Mouse (Mus musculus): ENCODE data around the gene Ifi35. TPM values are rescaled to one million over a fixed set of nuclear protein-coding genes. Genes with fewer than 3 reads are reported as not detected.

Ifi35 gene
- polyA plus RNA-seq (2012): 1.6 and 2.1 TPM in 2 replicates

GRCm38 (mm10) chr11:101448274-101448746 lies at the start of gene Ifi35:
Ifi35 (plus strand) TSS chr11:101448407.
- H3K4me1 ChIP-seq (ENCODE audit: control insufficient read depth): peaks cover 68% of the 10 kb centered on the region
- H3K9me3 ChIP-seq (ENCODE audit: control insufficient read depth, low read length): no peaks in the 10 kb centered on the region
- TF ChIP-seq GATA1 (IDR thresholded peaks at IDR 0.05; ENCODE audit: low read length): no peak
- H3K36me3 ChIP-seq (ENCODE audit: control insufficient read depth): peaks cover 43% of the 10 kb centered on the region
- H3K4me3 ChIP-seq (replicated peaks): peak within 1 kb of the TSS; percentile 88
- no peaks in the 10 kb centered on the region for H3K27me3 ChIP-seq (ENCODE audit: control insufficient read depth)

- Histone ChIP-seq H3K27me3 (ENCODE audit: control insufficient read depth) (no peaks in the 10 kb centered on the region), H3K4me3 (replicated peaks) (no peak overlapping the region), H3K4me1 (ENCODE audit: control insufficient read depth) (peaks cover 24% of the 10 kb centered on the region), H3K9me3 (ENCODE audit: control insufficient read depth, low read length) (no peaks in the 10 kb centered on the region), H3K36me3 (ENCODE audit: control insufficient read depth) (peaks cover 46% of the 10 kb centered on the region)
- TF ChIP-seq TAL1 (IDR thresholded peaks at IDR 0.05; ENCODE audit: low read length) (no peak), GATA1 (IDR thresholded peaks at IDR 0.05; ENCODE audit: low read length) (no peak)
Observed at GRCm38 (mm10) chr11:101415306-101415705, 32.9 kb upstream of the Ifi35 start.

GRCm38 (mm10) chr11:101416433-101417100 lies 31.6 kb upstream of the Ifi35 start:
- peak overlapping the region; percentile 74 for H3K4me3 ChIP-seq (replicated peaks)
- H3K4me1 ChIP-seq (ENCODE audit: control insufficient read depth): peaks cover 24% of the 10 kb centered on the region
- peaks cover 33% of the 10 kb centered on the region for H3K36me3 ChIP-seq (ENCODE audit: control insufficient read depth)
- TF ChIP-seq GATA1 (IDR thresholded peaks at IDR 0.05; ENCODE audit: low read length): no peak
- TF ChIP-seq TAL1 (IDR thresholded peaks at IDR 0.05; ENCODE audit: low read length): no peak
- H3K27me3 ChIP-seq (ENCODE audit: control insufficient read depth): no peaks in the 10 kb centered on the region
- H3K9me3 ChIP-seq (ENCODE audit: control insufficient read depth, low read length): no peaks in the 10 kb centered on the region

GRCm38 (mm10) chr11:101417101-101417855 lies 30.9 kb upstream of the Ifi35 start, which contains the start of gene Aarsd1:
Aarsd1 (minus strand) TSS chr11:101417615.
- no peaks in the 10 kb centered on the region for H3K27me3 ChIP-seq (ENCODE audit: control insufficient read depth)
- TF ChIP-seq GATA1 (IDR thresholded peaks at IDR 0.05; ENCODE audit: low read length): no peak
- no peak for TF ChIP-seq TAL1 (IDR thresholded peaks at IDR 0.05; ENCODE audit: low read length)
- H3K9me3 ChIP-seq (ENCODE audit: control insufficient read depth, low read length): no peaks in the 10 kb centered on the region
- peaks cover 26% of the 10 kb centered on the region for H3K36me3 ChIP-seq (ENCODE audit: control insufficient read depth)
- peak within 1 kb of the TSS; percentile 74 for H3K4me3 ChIP-seq (replicated peaks)
- H3K4me1 ChIP-seq (ENCODE audit: control insufficient read depth): peaks cover 30% of the 10 kb centered on the region

GRCm38 (mm10) chr11:101418991-101419390 lies 29.2 kb upstream of the Ifi35 start:
- Histone ChIP-seq H3K36me3 (ENCODE audit: control insufficient read depth) (peaks cover 9% of the 10 kb centered on the region), H3K4me1 (ENCODE audit: control insufficient read depth) (peaks cover 32% of the 10 kb centered on the region), H3K4me3 (replicated peaks) (no peak overlapping the region), H3K9me3 (ENCODE audit: control insufficient read depth, low read length) (no peaks in the 10 kb centered on the region), H3K27me3 (ENCODE audit: control insufficient read depth) (peaks cover 4% of the 10 kb centered on the region; the same call in 1 of the 2 replicates)
- TF ChIP-seq GATA1 (IDR thresholded peaks at IDR 0.05; ENCODE audit: low read length) (no peak), TAL1 (IDR thresholded peaks at IDR 0.05; ENCODE audit: low read length) (no peak)

GRCm38 (mm10) chr11:101419610-101420009 lies 28.6 kb upstream of the Ifi35 start:
- TF ChIP-seq TAL1 (IDR thresholded peaks at IDR 0.05; ENCODE audit: low read length) (no peak), GATA1 (IDR thresholded peaks at IDR 0.05; ENCODE audit: low read length) (no peak)
- Histone ChIP-seq H3K27me3 (ENCODE audit: control insufficient read depth) (peaks cover 8% of the 10 kb centered on the region; the same call in 1 of the 2 replicates), H3K9me3 (ENCODE audit: control insufficient read depth, low read length) (no peaks in the 10 kb centered on the region)

GRCm38 (mm10) chr11:101420148-101420547 lies 28.1 kb upstream of the Ifi35 start:
- H3K4me3 ChIP-seq (replicated peaks): no peak overlapping the region
- no peak for TF ChIP-seq TAL1 (IDR thresholded peaks at IDR 0.05; ENCODE audit: low read length)
- no peak for TF ChIP-seq GATA1 (IDR thresholded peaks at IDR 0.05; ENCODE audit: low read length)
- peaks cover 8% of the 10 kb centered on the region; the same call in 1 of the 2 replicates for H3K27me3 ChIP-seq (ENCODE audit: control insufficient read depth)
- peaks cover 3% of the 10 kb centered on the region for H3K36me3 ChIP-seq (ENCODE audit: control insufficient read depth)
- H3K4me1 ChIP-seq (ENCODE audit: control insufficient read depth): peaks cover 42% of the 10 kb centered on the region
- H3K9me3 ChIP-seq (ENCODE audit: control insufficient read depth, low read length): no peaks in the 10 kb centered on the region

More at GRCm38 (mm10) chr11:101419610-101420009, 28.6 kb upstream of the Ifi35 start:
- Histone ChIP-seq H3K36me3 (ENCODE audit: control insufficient read depth) (peaks cover 6% of the 10 kb centered on the region), H3K4me3 (replicated peaks) (no peak overlapping the region), H3K4me1 (ENCODE audit: control insufficient read depth) (peaks cover 38% of the 10 kb centered on the region)

- peaks cover 8% of the 10 kb centered on the region; the same call in 1 of the 2 replicates for H3K27me3 ChIP-seq (ENCODE audit: control insufficient read depth)
- peaks cover 9% of the 10 kb centered on the region for H3K36me3 ChIP-seq (ENCODE audit: control insufficient read depth)
- peak within 1 kb of the TSS; percentile 81 for H3K4me3 ChIP-seq (replicated peaks)
- no peaks in the 10 kb centered on the region for H3K9me3 ChIP-seq (ENCODE audit: control insufficient read depth, low read length)
- H3K4me1 ChIP-seq (ENCODE audit: control insufficient read depth): peaks cover 41% of the 10 kb centered on the region
- TF ChIP-seq GATA1 (IDR thresholded peaks at IDR 0.05; ENCODE audit: low read length): no peak
- no peak for TF ChIP-seq TAL1 (IDR thresholded peaks at IDR 0.05; ENCODE audit: low read length)
Observed at GRCm38 (mm10) chr11:101424105-101424851, 23.9 kb upstream of the Ifi35 start, which contains the start of gene Gm27029. Gm27029 (minus strand) TSS chr11:101424796.
